Mouse (Mus musculus): ENCODE measurements around the gene Pawr.
A peak's percentile ranks its signal among the peaks of the same experiment; 100 is the strongest.
"Not testable (repeated sequence)": the region's sequence is repeated elsewhere in the genome, so short reads cannot be mapped to it uniquely, and the experiment has no call there.

Gene Pawr

GRCm38 (mm10) chr10:108391370-108391902 lies 59.5 kb downstream of the Pawr start:
- ATAC-seq (ENCODE audit: low TSS enrichment), result no peak

DNA sequence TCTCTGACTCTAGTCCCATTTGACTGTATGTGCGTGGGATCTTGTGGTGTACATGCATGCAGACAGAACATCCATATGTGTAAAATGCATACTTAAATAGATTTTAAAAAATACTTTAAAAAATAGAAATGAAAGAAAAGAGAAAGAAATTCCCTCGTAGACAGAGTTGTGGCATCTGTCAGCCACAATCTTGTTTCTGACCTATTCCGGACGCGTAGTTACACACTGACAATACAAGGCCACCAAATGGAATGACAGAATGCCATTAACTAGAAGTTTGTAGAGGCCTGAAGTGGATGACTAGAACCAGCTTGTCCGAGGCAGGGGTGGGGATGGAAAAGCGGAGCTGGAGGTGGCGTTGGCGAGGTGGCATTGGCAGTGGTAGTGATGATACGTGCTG lies 60.2 kb downstream of the Pawr start:
- ATAC-seq (ENCODE audit: low TSS enrichment), result no peak

- ATAC-seq (ENCODE audit: low TSS enrichment), result no peak
Observed at GRCm38 (mm10) chr10:108394306-108394705, 62.4 kb downstream of the Pawr start.

DNA sequence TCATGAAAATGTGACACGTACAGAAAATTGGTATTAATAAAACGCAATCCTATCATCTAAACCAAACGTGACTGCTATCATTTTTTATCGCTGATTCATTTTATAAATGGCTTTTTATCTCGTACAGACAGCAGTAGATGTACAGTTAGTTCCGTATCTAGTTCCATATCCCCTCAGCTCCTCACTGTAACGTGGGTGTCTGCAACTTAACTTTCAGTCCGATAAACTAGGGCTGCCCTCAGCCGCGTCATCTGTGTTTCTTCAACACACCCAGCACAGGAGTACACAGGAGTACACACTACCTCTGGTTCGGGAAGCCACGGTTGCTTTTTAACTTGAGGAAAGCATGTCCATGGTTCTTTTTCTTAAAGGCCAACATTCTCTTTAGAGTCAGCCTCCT lies 63.3 kb downstream of the Pawr start:
- no peak for ATAC-seq (ENCODE audit: low TSS enrichment)

DNA sequence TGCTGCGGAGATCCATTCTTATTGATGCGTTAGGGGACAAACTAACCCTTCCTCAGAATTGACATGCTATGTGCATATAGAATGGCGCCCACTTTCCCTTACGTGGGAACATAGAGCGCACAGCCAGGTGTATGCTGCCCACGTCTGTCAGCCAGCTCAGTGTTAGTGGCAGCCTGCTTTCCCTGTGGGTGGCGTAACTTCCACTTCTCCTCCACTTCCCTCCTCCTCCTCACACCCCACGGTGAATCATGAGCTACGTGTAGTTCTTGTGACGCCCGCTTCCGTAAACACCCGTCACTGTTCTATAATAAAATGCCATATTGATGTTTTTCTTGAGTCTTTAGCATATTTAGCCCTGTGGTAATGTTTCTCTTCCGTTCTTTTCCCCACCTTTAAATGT lies 63.7 kb downstream of the Pawr start:
- ATAC-seq (ENCODE audit: low TSS enrichment), result peak; percentile 77

DNA sequence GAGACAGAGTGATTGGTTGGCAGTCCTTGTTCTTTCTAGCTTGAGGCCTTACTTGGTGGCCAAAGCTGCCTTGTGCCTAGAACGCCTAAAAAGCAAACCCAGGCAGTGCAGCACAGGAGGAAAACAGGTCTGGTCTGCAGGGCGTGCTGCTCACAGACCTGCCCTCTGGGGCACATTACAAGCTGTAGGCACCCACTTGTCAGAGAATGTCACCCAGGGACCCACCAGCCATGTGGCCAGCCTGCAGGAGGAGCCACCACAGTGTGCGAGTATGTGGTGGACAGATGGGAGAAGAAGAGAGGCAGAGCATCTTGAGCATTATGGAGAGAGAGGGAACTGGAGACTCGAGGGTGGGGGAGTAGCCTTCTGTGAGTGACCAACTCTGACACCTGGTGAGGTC lies 70.8 kb downstream of the Pawr start:
- no peak for ATAC-seq (ENCODE audit: low TSS enrichment)

DNA sequence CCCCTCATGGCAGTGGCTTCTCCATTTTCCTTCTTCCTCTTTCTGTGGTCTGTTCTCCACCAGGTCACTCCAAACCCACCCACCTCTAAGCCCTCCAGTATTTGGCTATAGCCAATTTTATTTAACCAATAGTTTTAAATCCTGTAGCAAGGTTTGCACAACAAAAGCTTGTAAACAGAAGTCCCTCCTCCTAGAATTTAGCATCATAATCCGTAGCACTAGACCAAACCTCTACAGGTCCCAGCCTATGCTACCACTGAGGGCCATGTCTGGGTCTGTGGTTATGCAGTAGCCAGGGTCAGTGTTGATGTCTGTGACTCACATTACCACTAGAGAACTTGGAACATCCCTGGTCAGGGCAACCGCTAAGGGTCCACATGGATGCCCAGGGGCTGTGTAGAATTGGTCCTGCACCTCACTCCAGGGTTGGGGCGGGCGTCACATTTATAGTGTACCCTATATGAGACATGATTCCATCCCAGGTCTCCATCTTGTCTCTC lies 71.5 kb downstream of the Pawr start:
- no peak for ATAC-seq (ENCODE audit: low TSS enrichment)

GRCm38 (mm10) chr10:108404087-108404486 lies 72.2 kb downstream of the Pawr start:
- no peak for ATAC-seq (ENCODE audit: low TSS enrichment)

- no peak for ATAC-seq (ENCODE audit: low TSS enrichment)
Observed at GRCm38 (mm10) chr10:108405076-108405475, 73.2 kb downstream of the Pawr start.

GRCm38 (mm10) chr10:108405931-108406330 lies 74.0 kb downstream of the Pawr start:
- ATAC-seq (ENCODE audit: low TSS enrichment), result no peak

- ATAC-seq (ENCODE audit: low TSS enrichment), result no peak
Observed at GRCm38 (mm10) chr10:108406798-108407754, 75.2 kb downstream of the Pawr start.

GRCm38 (mm10) chr10:108408025-108408424 lies 76.1 kb downstream of the Pawr start:
- ATAC-seq (ENCODE audit: low TSS enrichment), result no peak

DNA sequence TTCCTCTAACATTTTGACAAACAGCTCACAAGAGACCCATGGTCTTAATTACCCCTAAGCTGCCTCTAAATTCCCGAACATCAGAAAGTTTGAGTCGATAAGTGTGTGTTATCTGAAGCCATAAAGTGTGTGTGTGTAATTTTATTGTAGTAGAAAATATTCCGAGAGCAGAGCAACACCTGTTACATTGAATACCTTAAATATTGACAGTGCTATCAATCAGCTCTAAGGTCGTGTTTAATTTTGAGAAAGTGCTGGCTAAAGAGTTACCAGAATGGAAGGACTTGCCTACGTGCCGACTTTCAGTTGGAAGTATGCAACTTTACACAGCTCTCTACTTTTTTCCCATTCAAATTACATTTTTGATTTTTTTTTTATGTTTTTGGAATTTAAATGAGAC lies 76.5 kb downstream of the Pawr start:
- no peak for ATAC-seq (ENCODE audit: low TSS enrichment)

GRCm38 (mm10) chr10:108408986-108409385 lies 77.1 kb downstream of the Pawr start:
- ATAC-seq (ENCODE audit: low TSS enrichment), result no peak

DNA sequence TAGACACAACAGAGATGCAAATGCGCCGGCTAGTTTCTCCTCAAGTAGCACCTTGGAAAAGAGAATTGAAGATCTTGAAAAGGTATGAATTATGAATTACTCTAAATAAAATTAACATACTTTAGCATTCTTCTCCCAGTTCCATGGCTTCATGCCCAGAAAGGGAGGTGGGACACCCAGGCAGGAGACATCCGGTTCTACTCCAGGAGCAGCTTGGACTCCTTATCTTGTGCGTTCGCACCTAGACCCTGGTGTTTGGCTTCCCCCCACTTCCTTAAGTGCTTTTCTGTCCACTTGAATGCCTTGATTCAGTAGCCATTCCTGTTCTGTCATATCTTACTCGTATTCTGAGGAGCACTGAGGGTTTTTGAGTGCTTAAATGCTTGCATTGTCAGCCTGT lies 77.6 kb downstream of the Pawr start:
- no peak for ATAC-seq (ENCODE audit: low TSS enrichment)

DNA sequence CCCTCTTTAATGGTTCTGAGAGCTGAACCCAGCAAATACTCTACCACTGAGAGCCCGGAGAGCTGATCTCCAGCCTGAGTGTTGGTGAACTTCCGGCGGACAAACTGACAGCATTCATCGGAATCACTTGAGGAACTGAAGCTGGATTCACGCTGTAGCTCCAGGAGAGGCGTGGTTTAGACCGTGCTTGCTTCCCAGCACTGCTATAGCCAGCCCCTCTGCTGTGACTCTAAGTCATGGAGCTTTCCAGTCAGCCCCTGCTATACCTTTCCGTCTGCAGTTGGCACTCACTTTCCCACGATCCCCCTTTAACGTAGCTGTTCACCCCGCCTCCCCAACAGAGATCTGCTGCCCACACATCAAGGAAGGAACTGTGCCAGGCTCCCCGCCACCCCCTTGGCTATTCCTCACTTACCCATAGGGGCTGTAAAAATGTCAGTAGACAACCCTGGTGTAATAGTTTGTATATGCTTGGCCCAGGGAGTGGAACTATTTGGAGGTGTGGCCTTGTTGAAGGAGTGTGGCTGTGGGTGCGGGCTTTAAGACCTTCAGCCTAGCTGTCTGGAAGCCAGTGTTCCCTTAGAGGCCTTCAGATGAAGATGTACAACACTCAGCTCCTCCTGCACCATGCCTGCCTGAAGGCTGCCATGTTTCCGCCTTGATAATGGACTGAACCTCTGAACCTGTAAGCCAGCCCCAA lies 83.2 kb downstream of the Pawr start:
- ATAC-seq (ENCODE audit: low TSS enrichment), result no peak

GRCm38 (mm10) chr10:108417448-108417847 lies 85.5 kb downstream of the Pawr start:
- no peak for ATAC-seq (ENCODE audit: low TSS enrichment)

DNA sequence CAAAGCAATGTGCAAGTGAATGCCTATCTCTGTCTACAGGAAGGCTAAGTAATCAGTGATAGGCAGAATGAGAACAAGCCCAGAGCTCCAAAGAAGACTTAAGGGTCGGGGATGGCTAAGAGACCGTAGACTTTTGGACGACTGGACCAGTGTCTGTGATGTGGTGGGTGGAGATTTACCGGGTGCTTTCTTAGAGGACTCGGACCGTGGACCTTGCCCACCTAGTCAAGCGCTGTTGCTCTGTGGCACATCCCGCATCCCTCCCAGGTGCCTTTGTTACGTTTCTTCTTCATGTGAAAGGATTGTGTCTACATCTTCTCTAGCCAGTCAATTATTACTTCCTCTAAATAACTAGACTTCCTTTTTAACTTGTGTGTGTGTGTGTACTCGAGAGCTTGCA lies 98.6 kb downstream of the Pawr start:
- ATAC-seq (ENCODE audit: low TSS enrichment), result no peak

DNA sequence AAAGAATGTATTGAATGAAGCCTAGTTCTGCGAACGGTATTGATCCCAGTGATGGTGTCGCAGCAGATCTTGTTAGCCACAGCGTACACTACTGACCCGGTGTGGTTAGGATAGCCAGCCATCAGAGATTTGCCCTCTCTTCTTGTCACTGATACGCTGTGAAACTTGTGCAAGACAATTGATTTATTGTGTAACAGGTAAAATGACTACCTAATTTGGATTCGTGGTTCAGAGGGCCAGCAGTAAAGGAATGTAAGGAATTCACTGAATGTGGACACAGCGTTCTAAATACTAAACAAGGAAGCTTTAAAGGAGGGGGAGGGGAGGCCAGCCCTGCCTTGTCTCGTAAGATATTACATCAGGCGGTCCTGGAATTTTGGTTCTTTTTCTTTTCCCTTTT lies 100.3 kb downstream of the Pawr start:
- ATAC-seq (ENCODE audit: low TSS enrichment), result no peak

GRCm38 (mm10) chr10:108433976-108434375 lies 102.1 kb downstream of the Pawr start:
- ATAC-seq (ENCODE audit: low TSS enrichment), result no peak

GRCm38 (mm10) chr10:108435616-108436015 lies 103.7 kb downstream of the Pawr start:
- peak; percentile 89; the same call in 1 of the 2 replicates for ATAC-seq (ENCODE audit: low TSS enrichment)

DNA sequence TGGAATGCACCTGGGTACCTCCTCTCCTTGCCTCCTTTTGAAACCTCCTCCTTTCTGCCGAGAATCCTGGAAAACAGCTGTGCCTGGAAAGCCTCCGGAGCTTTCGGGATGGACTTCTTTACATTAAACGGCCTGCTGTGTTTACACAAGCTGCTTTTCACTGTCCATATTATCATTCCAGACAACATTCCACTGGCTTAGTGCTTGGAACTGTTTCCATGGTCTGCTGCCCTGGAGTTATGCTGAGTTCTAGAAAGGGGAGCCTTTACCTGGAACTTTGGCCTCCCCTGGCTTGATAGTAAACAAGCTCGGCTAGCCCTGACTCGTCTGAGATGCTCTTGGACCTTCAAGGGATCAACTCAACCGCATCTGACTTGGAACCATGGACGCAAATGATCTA lies 104.4 kb downstream of the Pawr start:
- ATAC-seq (ENCODE audit: low TSS enrichment), result no peak

DNA sequence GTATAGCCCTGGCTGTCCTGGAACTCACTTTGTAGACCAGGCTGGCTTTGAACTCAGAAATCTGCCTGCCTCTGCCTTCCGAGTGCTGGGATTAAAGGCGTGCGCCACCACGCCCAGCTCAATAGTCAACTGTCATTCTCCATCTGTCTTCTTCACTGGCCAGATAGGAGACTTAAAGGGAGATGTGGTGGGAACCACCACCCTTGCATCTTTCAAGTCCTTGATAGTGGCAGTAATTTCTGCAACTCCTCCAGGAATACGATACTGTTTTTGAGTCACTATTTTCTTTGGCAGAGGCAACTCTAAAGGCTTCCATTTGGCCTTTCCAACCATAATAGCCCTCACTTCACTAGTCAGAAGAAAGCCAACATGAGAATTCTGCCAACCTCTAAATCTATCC lies 108.3 kb downstream of the Pawr start:
- ATAC-seq (ENCODE audit: low TSS enrichment), result not testable (repeated sequence)
